Mouse (Mus musculus) limb, embryonic 13.5 days (tissue): ENCODE results near the gene Cux2. TPM values are rescaled to one million over a fixed set of nuclear protein-coding genes. Genes with fewer than 3 reads are reported as not detected.
A peak's percentile ranks its signal among the peaks of the same experiment; 100 is the strongest.

Source experiments
- ATAC-seq: fragments of 200-750 bp; cut with Nextera tagmentation; 2 replicates; pipeline ENCODE4 v1.8.0; 2017; ENCODE audit warnings: low read depth, moderate number of reproducible peaks, moderate TSS enrichment; ENCODE audit not compliant: low FRiP score
- H3K27ac ChIP-seq: fragments of 300-500 bp; sonication (generic); 2 replicates; pipeline ENCODE4 v1.5.1; 2015; ENCODE audit warnings: inconsistent platforms, mild to moderate bottlenecking, moderate library complexity
- H3K27me3 ChIP-seq: fragments of 300-500 bp; sonication (generic); 2 replicates; pipeline ENCODE4 v1.6.1; 2015; ENCODE audit warnings: mild to moderate bottlenecking, inconsistent platforms
- H3K36me3 ChIP-seq: fragments of 300-500 bp; sonication (generic); 2 replicates; pipeline ENCODE4 v1.6.1; 2015; ENCODE audit warnings: inconsistent platforms, mild to moderate bottlenecking, moderate library complexity
- H3K4me1 ChIP-seq: fragments of 300-500 bp; sonication (generic); 2 replicates; pipeline ENCODE4 v1.6.1; 2015; ENCODE audit warnings: inconsistent platforms
- H3K4me2 ChIP-seq: fragments of 300-500 bp; sonication (generic); replicated peaks from 2 replicates; pipeline ENCODE4 v1.6.1; 2015; ENCODE audit warnings: inconsistent platforms, mild to moderate bottlenecking, moderate library complexity
- H3K4me3 ChIP-seq: fragments of 300-500 bp; sonication (generic); 2 replicates; pipeline ENCODE4 v1.5.1; 2015; ENCODE audit warnings: moderate library complexity, mild to moderate bottlenecking, inconsistent platforms
- H3K9ac ChIP-seq: fragments of 300-500 bp; sonication (generic); 2 replicates; pipeline ENCODE4 v1.6.1; 2015; ENCODE audit warnings: mild to moderate bottlenecking, inconsistent platforms
- H3K9me3 ChIP-seq: fragments of 300-500 bp; sonication (generic); 2 replicates; pipeline ENCODE4 v1.6.1; 2016; ENCODE audit warnings: inconsistent platforms
- WGBS: fragments of 180-500 bp; shearing (Covaris S2); methylation state at CpG from one replicate; pipeline ENCODE4 v1.1.7; 2015; 5-methylcytosine and 5-hydroxymethylcytosine counted together
- polyA plus RNA-seq: library from polyadenylated mRNA; unstranded; fragments of >200 nt; fragmentation: Nextera tagmentation; extraction: Ambion mirVana; gene quantifications from 2 replicates; pipeline ENCODE4 v1.2.1, GENCODE M21; 2015

Cux2 gene
- polyA plus RNA-seq, 1 experiment from 2014 or later: 4.1 TPM

GRCm38 (mm10) chr5:122080930-122081329 is 31.0 kb upstream of the Cux2 start:
- peak; percentile 83 for ATAC-seq
- no peaks in the 10 kb centered on the region for H3K27me3 ChIP-seq
- no peak overlapping the region; the same call in 1 of the 2 replicates for H3K27ac ChIP-seq
- no peak overlapping the region for H3K9ac ChIP-seq
- H3K36me3 ChIP-seq: no peaks in the 10 kb centered on the region
- no peak overlapping the region for H3K4me2 ChIP-seq
- H3K4me3 ChIP-seq: no peak overlapping the region
- peaks cover 9% of the 10 kb centered on the region for H3K4me1 ChIP-seq
- H3K9me3 ChIP-seq: no peaks in the 10 kb centered on the region
- WGBS: 44% methylated on average over 11 of the region's 11 CpGs

GRCm38 (mm10) chr5:122079796-122080195 is 29.9 kb upstream of the Cux2 start:
- Histone ChIP-seq H3K9ac (no peak overlapping the region), H3K36me3 (no peaks in the 10 kb centered on the region), H3K4me1 (peaks cover 5% of the 10 kb centered on the region), H3K27me3 (no peaks in the 10 kb centered on the region), H3K4me2 (no peak overlapping the region), H3K27ac (no peak overlapping the region), H3K4me3 (no peak overlapping the region), H3K9me3 (no peaks in the 10 kb centered on the region)
- ATAC-seq: no peak
- 81% methylated on average over 7 of the region's 7 CpGs for WGBS

GRCm38 (mm10) chr5:122077244-122077643 is 27.3 kb upstream of the Cux2 start:
- WGBS: 74% methylated on average over 4 of the region's 4 CpGs
- no peaks in the 10 kb centered on the region for H3K9me3 ChIP-seq

GRCm38 (mm10) chr5:122075736-122076135 is 25.8 kb upstream of the Cux2 start:
- H3K27me3 ChIP-seq: no peaks in the 10 kb centered on the region
- no peaks in the 10 kb centered on the region for H3K36me3 ChIP-seq
- no peak for ATAC-seq
- H3K27ac ChIP-seq: no peak overlapping the region
- H3K4me2 ChIP-seq: no peak overlapping the region
- 52% methylated on average over 3 of the region's 3 CpGs for WGBS
- no peaks in the 10 kb centered on the region for H3K9me3 ChIP-seq
- H3K4me3 ChIP-seq: no peak overlapping the region
- H3K9ac ChIP-seq: no peak overlapping the region
- H3K4me1 ChIP-seq: peaks cover 3% of the 10 kb centered on the region

More at GRCm38 (mm10) chr5:122077244-122077643, 27.3 kb upstream of the Cux2 start:
- Histone ChIP-seq H3K36me3 (no peaks in the 10 kb centered on the region), H3K27me3 (no peaks in the 10 kb centered on the region), H3K4me1 (peaks cover 5% of the 10 kb centered on the region), H3K27ac (no peak overlapping the region), H3K4me2 (no peak overlapping the region), H3K9ac (no peak overlapping the region), H3K4me3 (no peak overlapping the region)
- no peak for ATAC-seq

- Histone ChIP-seq H3K9ac (no peak overlapping the region), H3K4me1 (no peaks in the 10 kb centered on the region), H3K4me3 (no peak overlapping the region), H3K9me3 (no peaks in the 10 kb centered on the region), H3K27ac (no peak overlapping the region), H3K4me2 (no peak overlapping the region), H3K36me3 (no peaks in the 10 kb centered on the region), H3K27me3 (no peaks in the 10 kb centered on the region)
- WGBS: 76% methylated on average over 4 of the region's 4 CpGs
- no peak for ATAC-seq
These were observed 22.1 kb upstream of the Cux2 start for GRCm38 (mm10) chr5:122071997-122072396.

GRCm38 (mm10) chr5:122070963-122071800 is 21.3 kb upstream of the Cux2 start:
- Histone ChIP-seq H3K9me3 (no peaks in the 10 kb centered on the region), H3K4me1 (no peaks in the 10 kb centered on the region), H3K4me2 (no peak overlapping the region), H3K36me3 (no peaks in the 10 kb centered on the region), H3K4me3 (no peak overlapping the region), H3K9ac (no peak overlapping the region), H3K27ac (no peak overlapping the region), H3K27me3 (no peaks in the 10 kb centered on the region)
- WGBS: 81% methylated on average over 16 of the region's 16 CpGs
- no peak for ATAC-seq

GRCm38 (mm10) chr5:122068563-122068962 is 18.7 kb upstream of the Cux2 start:
- H3K9ac ChIP-seq: no peak overlapping the region
- 79% methylated on average over 13 of the region's 13 CpGs for WGBS
- 0 out of 2 replicates have a peak, but pooled peaks cover 2% of the 10 kb centered on the region for H3K27me3 ChIP-seq
- no peaks in the 10 kb centered on the region for H3K9me3 ChIP-seq
- no peak for ATAC-seq
- no peak overlapping the region for H3K27ac ChIP-seq
- H3K4me3 ChIP-seq: no peak overlapping the region
- H3K4me1 ChIP-seq: no peaks in the 10 kb centered on the region
- H3K4me2 ChIP-seq: no peak overlapping the region
- H3K36me3 ChIP-seq: no peaks in the 10 kb centered on the region

- Histone ChIP-seq H3K4me2 (no peak overlapping the region), H3K36me3 (no peaks in the 10 kb centered on the region), H3K4me3 (no peak overlapping the region), H3K27ac (no peak overlapping the region), H3K9me3 (no peaks in the 10 kb centered on the region), H3K9ac (no peak overlapping the region), H3K27me3 (0 out of 2 replicates have a peak, but pooled peaks cover 5% of the 10 kb centered on the region), H3K4me1 (peaks cover 13% of the 10 kb centered on the region)
- ATAC-seq: no peak
- 75% methylated on average over 25 of the region's 25 CpGs for WGBS
These were observed 13.5 kb upstream of the Cux2 start for GRCm38 (mm10) chr5:122063204-122063933.

- Histone ChIP-seq H3K27me3 (0 out of 2 replicates have a peak, but pooled peaks cover 5% of the 10 kb centered on the region), H3K27ac (no peak overlapping the region), H3K4me1 (peaks cover 13% of the 10 kb centered on the region), H3K9ac (no peak overlapping the region), H3K9me3 (peaks cover 4% of the 10 kb centered on the region), H3K4me3 (no peak overlapping the region), H3K4me2 (peak overlapping the region; percentile 38), H3K36me3 (no peaks in the 10 kb centered on the region)
- 25% methylated on average over 12 of the region's 12 CpGs for WGBS
- no peak for ATAC-seq
These were observed 12.6 kb upstream of the Cux2 start for GRCm38 (mm10) chr5:122062479-122062878.

- Histone ChIP-seq H3K9ac (no peak overlapping the region), H3K9me3 (peaks cover 6% of the 10 kb centered on the region), H3K27ac (no peak overlapping the region), H3K4me2 (no peak overlapping the region), H3K27me3 (0 out of 2 replicates have a peak, but pooled peaks cover 5% of the 10 kb centered on the region), H3K4me1 (peaks cover 13% of the 10 kb centered on the region), H3K36me3 (no peaks in the 10 kb centered on the region), H3K4me3 (no peak overlapping the region)
- 29% methylated on average over 11 of the region's 12 CpGs for WGBS
- ATAC-seq: no peak
These were observed 10.9 kb upstream of the Cux2 start for GRCm38 (mm10) chr5:122060767-122061333.

GRCm38 (mm10) chr5:122059060-122060017 is 9.4 kb upstream of the Cux2 start:
- H3K27me3 ChIP-seq: peaks cover 5% of the 10 kb centered on the region
- H3K9ac ChIP-seq: 0 out of 2 replicates have a peak overlapping the region, but pooled peaks have one; percentile 36
- H3K4me1 ChIP-seq: peaks cover 13% of the 10 kb centered on the region
- peak overlapping the region; percentile 27 for H3K4me3 ChIP-seq
- no peak overlapping the region for H3K27ac ChIP-seq
- H3K36me3 ChIP-seq: no peaks in the 10 kb centered on the region
- no peak; the same call in none of the 2 replicates for ATAC-seq
- peaks cover 6% of the 10 kb centered on the region for H3K9me3 ChIP-seq
- H3K4me2 ChIP-seq: peak overlapping the region; percentile 60
- WGBS: 29% methylated on average over 39 of the region's 39 CpGs
